Mouse (Mus musculus): ENCODE measurements around the gene Ei24.

Ei24 gene

GRCm38 (mm10) chr9:36796781-36797555 is at the start of gene Ei24:
Gene Ei24, minus strand, starts transcription at chr9:36797393.
- in situ Hi-C loops (cut with MboI): no loop called here

- in situ Hi-C loops (cut with MboI): no loop called here
These were observed 49.2 kb upstream of the Ei24 start for GRCm38 (mm10) chr9:36846346-36846745.

- in situ Hi-C loops (cut with MboI): no loop called here
These were observed 36.7 kb upstream of the Ei24 start for GRCm38 (mm10) chr9:36833914-36834313.

- in situ Hi-C loops (cut with MboI): no loop called here
These were observed 36.1 kb upstream of the Ei24 start for GRCm38 (mm10) chr9:36833043-36833881.

GRCm38 (mm10) chr9:36832529-36832928 is 35.3 kb upstream of the Ei24 start:
- in situ Hi-C loops (cut with MboI): no loop called here

GRCm38 (mm10) chr9:36831401-36831800 is 34.2 kb upstream of the Ei24 start:
- in situ Hi-C loops (cut with MboI): no loop called here

GRCm38 (mm10) chr9:36826612-36827363 is 29.6 kb upstream of the Ei24 start:
- in situ Hi-C loops (cut with MboI): no loop called here

GRCm38 (mm10) chr9:36822024-36822423 is 24.8 kb upstream of the Ei24 start:
- in situ Hi-C loops (cut with MboI): no loop called here

- in situ Hi-C loops (cut with MboI): no loop called here
These were observed 24.4 kb upstream of the Ei24 start, which contains the start of gene Fez1 for GRCm38 (mm10) chr9:36821644-36822000. Gene Fez1, plus strand, starts transcription at chr9:36821864.

- in situ Hi-C loops (cut with MboI): no loop called here
These were observed 23.9 kb upstream of the Ei24 start for GRCm38 (mm10) chr9:36820969-36821643.

GRCm38 (mm10) chr9:36818905-36819304 is 21.7 kb upstream of the Ei24 start:
- in situ Hi-C loops (cut with MboI): no loop called here

GRCm38 (mm10) chr9:36814486-36814885 is 17.3 kb upstream of the Ei24 start:
- in situ Hi-C loops (cut with MboI): no loop called here

GRCm38 (mm10) chr9:36808126-36808785 is 11.1 kb upstream of the Ei24 start:
- in situ Hi-C loops (cut with MboI): no loop called here

- in situ Hi-C loops (cut with MboI): no loop called here
These were observed 8.2 kb upstream of the Ei24 start for GRCm38 (mm10) chr9:36805256-36805975.

- in situ Hi-C loops (cut with MboI): no loop called here
These were observed 6.7 kb upstream of the Ei24 start for GRCm38 (mm10) chr9:36803926-36804325.

- in situ Hi-C loops (cut with MboI): no loop called here
These were observed 6.2 kb upstream of the Ei24 start for GRCm38 (mm10) chr9:36803386-36803785.

- in situ Hi-C loops (cut with MboI): no loop called here
These were observed 5.8 kb upstream of the Ei24 start for GRCm38 (mm10) chr9:36802951-36803350.

- in situ Hi-C loops (cut with MboI): no loop called here
These were observed 4.8 kb upstream of the Ei24 start for GRCm38 (mm10) chr9:36801961-36802360.

GRCm38 (mm10) chr9:36796224-36796623 is 969 bp downstream of the Ei24 start:
- in situ Hi-C loops (cut with MboI): no loop called here

- in situ Hi-C loops (cut with MboI): no loop called here
These were observed 1.6 kb downstream of the Ei24 start for GRCm38 (mm10) chr9:36795556-36795955.

GRCm38 (mm10) chr9:36794487-36794886 is 2.7 kb downstream of the Ei24 start:
- in situ Hi-C loops (cut with MboI): no loop called here

All from mature B cell (primary cell).